Mouse (Mus musculus): Measurements from ENCODE around the gene Tubal3. TPM values are rescaled to one million over a fixed set of nuclear protein-coding genes. Genes with fewer than 3 reads are reported as not detected.

The Tubal3 gene
- total and polyA plus RNA-seq, 2 experiments from 2014 or later, result not detected

GRCm38 (mm10) chr13:3925632-3926031, 7.6 kb downstream of the Tubal3 start:
- Histone ChIP-seq H3K36me3 (replicated peaks; ENCODE audit: control insufficient read depth, insufficient read depth, low read length) (no peaks in the 10 kb centered on the region), H3K27me3 (ENCODE audit: control insufficient read depth, insufficient read depth, low read length) (no peaks in the 10 kb centered on the region), H3K4me1 (ENCODE audit: control insufficient read depth, insufficient read depth) (no peaks in the 10 kb centered on the region), H3K9me3 (replicated peaks; ENCODE audit: control insufficient read depth, low read length) (no peaks in the 10 kb centered on the region), H3K9ac (replicated peaks; ENCODE audit: low read depth, low read length) (no peak overlapping the region), H3K4me2 (ENCODE audit: low read depth, low read length) (no peak overlapping the region), H3K27ac (ENCODE audit: low read depth) (no peak overlapping the region), H3K4me3 (ENCODE audit: low read depth, low read length) (no peak overlapping the region)
- TF ChIP-seq CTCF (IDR thresholded peaks at IDR 0.05; ENCODE audit: low read depth) (no peak), EP300 (IDR thresholded peaks at IDR 0.05; ENCODE audit: low read depth) (no peak)
- no peak for ATAC-seq (ENCODE audit: insufficient read depth, low read depth)
- WGBS, result 73% methylated on average over 6 of the region's 6 CpGs
- DNase-seq (ENCODE audit: low spot score), result no peak

DNA sequence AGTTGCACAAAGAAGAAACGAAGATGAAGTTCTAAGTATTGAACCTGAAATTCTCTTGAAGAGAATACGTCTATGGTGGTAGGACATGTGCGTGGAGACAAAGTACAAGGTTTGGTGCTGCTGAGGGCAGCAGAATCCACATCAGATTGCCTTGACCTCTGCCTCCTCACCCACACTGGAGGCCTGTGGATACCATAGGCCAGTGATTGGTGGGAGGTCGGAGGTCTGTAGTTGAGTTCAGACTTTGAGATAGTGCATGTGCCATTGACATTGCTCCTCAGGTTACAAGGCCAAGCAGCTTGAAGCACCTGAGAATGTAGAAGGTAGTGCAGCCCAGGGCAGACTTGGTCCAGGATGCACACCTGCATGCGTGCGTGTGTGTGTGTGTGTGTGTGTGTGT, 8.0 kb downstream of the Tubal3 start:
- Histone ChIP-seq H3K9ac (replicated peaks; ENCODE audit: low read depth, low read length) (no peak overlapping the region), H3K4me1 (ENCODE audit: control insufficient read depth, insufficient read depth) (no peaks in the 10 kb centered on the region), H3K27me3 (ENCODE audit: control insufficient read depth, insufficient read depth, low read length) (no peaks in the 10 kb centered on the region), H3K4me2 (ENCODE audit: low read depth, low read length) (no peak overlapping the region), H3K27ac (ENCODE audit: low read depth) (no peak overlapping the region), H3K4me3 (ENCODE audit: low read depth, low read length) (no peak overlapping the region), H3K36me3 (replicated peaks; ENCODE audit: control insufficient read depth, insufficient read depth, low read length) (no peaks in the 10 kb centered on the region), H3K9me3 (replicated peaks; ENCODE audit: control insufficient read depth, low read length) (no peaks in the 10 kb centered on the region)
- WGBS, result 76% methylated on average over 6 of the region's 6 CpGs
- DNase-seq (ENCODE audit: low spot score), result no peak
- ATAC-seq (ENCODE audit: insufficient read depth, low read depth), result no peak
- TF ChIP-seq CTCF (IDR thresholded peaks at IDR 0.05; ENCODE audit: low read depth), result no peak
- TF ChIP-seq EP300 (IDR thresholded peaks at IDR 0.05; ENCODE audit: low read depth), result no peak

GRCm38 (mm10) chr13:3944699-3945098, 26.6 kb downstream of the Tubal3 start:
- WGBS, result 80% methylated on average over 7 of the region's 7 CpGs

DNA sequence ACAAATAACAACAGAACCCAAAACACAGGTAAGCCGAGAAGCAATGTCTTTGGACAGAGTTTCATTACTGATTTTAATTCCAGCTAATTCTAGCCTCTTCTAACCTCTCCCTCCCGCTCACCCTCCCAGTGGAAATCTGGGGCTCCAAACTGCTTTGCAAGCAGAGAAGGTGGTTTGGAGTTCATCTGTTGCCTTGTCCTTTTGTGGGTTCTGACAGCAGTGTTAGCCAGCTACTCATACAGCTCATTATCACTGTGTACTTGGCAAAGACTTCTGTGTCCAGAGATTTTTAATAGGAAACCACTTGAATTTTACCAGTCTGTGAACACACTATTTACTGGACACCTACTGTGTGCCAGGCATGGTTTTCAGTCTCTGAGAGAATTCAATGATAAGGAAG, 27.2 kb downstream of the Tubal3 start, which contains the start of gene Ucn3:
Gene Ucn3, minus strand, starts transcription at position 101 of the 400 bp plus-strand sequence.
- TF ChIP-seq EP300 (IDR thresholded peaks at IDR 0.05; ENCODE audit: low read depth), result no peak
- no peak for TF ChIP-seq CTCF (IDR thresholded peaks at IDR 0.05; ENCODE audit: low read depth)
- Histone ChIP-seq H3K27me3 (ENCODE audit: control insufficient read depth, insufficient read depth, low read length) (no peaks in the 10 kb centered on the region), H3K36me3 (replicated peaks; ENCODE audit: control insufficient read depth, insufficient read depth, low read length) (no peaks in the 10 kb centered on the region), H3K4me2 (ENCODE audit: low read depth, low read length) (no peak within 1 kb of the TSS), H3K27ac (ENCODE audit: low read depth) (no peak within 1 kb of the TSS), H3K4me1 (ENCODE audit: control insufficient read depth, insufficient read depth) (no peaks in the 10 kb centered on the region), H3K9ac (replicated peaks; ENCODE audit: low read depth, low read length) (no peak within 1 kb of the TSS), H3K4me3 (ENCODE audit: low read depth, low read length) (no peak within 1 kb of the TSS), H3K9me3 (replicated peaks; ENCODE audit: control insufficient read depth, low read length) (no peaks in the 10 kb centered on the region)
- ATAC-seq (ENCODE audit: insufficient read depth, low read depth), result no peak
- no peak for DNase-seq (ENCODE audit: low spot score)
- 55% methylated on average over 2 of the region's 2 CpGs for WGBS

More at GRCm38 (mm10) chr13:3944699-3945098, 26.6 kb downstream of the Tubal3 start:
- H3K9me3 ChIP-seq (replicated peaks; ENCODE audit: control insufficient read depth, low read length), result no peaks in the 10 kb centered on the region
- no peak overlapping the region for H3K27ac ChIP-seq (ENCODE audit: low read depth)
- H3K27me3 ChIP-seq (ENCODE audit: control insufficient read depth, insufficient read depth, low read length), result no peaks in the 10 kb centered on the region
- ATAC-seq (ENCODE audit: insufficient read depth, low read depth) (no peak), DNase-seq (ENCODE audit: low spot score) (no peak)
- no peak overlapping the region for H3K4me3 ChIP-seq (ENCODE audit: low read depth, low read length)
- TF ChIP-seq CTCF (IDR thresholded peaks at IDR 0.05; ENCODE audit: low read depth) (no peak), EP300 (IDR thresholded peaks at IDR 0.05; ENCODE audit: low read depth) (no peak)
- H3K4me2 ChIP-seq (ENCODE audit: low read depth, low read length), result no peak overlapping the region
- no peaks in the 10 kb centered on the region for H3K4me1 ChIP-seq (ENCODE audit: control insufficient read depth, insufficient read depth)
- H3K9ac ChIP-seq (replicated peaks; ENCODE audit: low read depth, low read length), result no peak overlapping the region
- no peaks in the 10 kb centered on the region for H3K36me3 ChIP-seq (replicated peaks; ENCODE audit: control insufficient read depth, insufficient read depth, low read length)

- Histone ChIP-seq H3K4me3 (ENCODE audit: low read depth, low read length) (no peak overlapping the region), H3K27me3 (ENCODE audit: control insufficient read depth, insufficient read depth, low read length) (no peaks in the 10 kb centered on the region), H3K4me1 (ENCODE audit: control insufficient read depth, insufficient read depth) (no peaks in the 10 kb centered on the region), H3K9ac (replicated peaks; ENCODE audit: low read depth, low read length) (no peak overlapping the region), H3K27ac (ENCODE audit: low read depth) (no peak overlapping the region), H3K9me3 (replicated peaks; ENCODE audit: control insufficient read depth, low read length) (no peaks in the 10 kb centered on the region), H3K4me2 (ENCODE audit: low read depth, low read length) (no peak overlapping the region), H3K36me3 (replicated peaks; ENCODE audit: control insufficient read depth, insufficient read depth, low read length) (no peaks in the 10 kb centered on the region)
- ATAC-seq (ENCODE audit: insufficient read depth, low read depth) (no peak), DNase-seq (ENCODE audit: low spot score) (no peak)
- TF ChIP-seq CTCF (IDR thresholded peaks at IDR 0.05; ENCODE audit: low read depth) (no peak), EP300 (IDR thresholded peaks at IDR 0.05; ENCODE audit: low read depth) (no peak)
- 71% methylated on average over 4 of the region's 4 CpGs for WGBS
These were observed 29.2 kb downstream of the Tubal3 start for GRCm38 (mm10) chr13:3947267-3947666.

GRCm38 (mm10) chr13:3949477-3949876, 31.4 kb downstream of the Tubal3 start:
- no peak overlapping the region for H3K4me2 ChIP-seq (ENCODE audit: low read depth, low read length)
- TF ChIP-seq EP300 (IDR thresholded peaks at IDR 0.05; ENCODE audit: low read depth), result no peak
- TF ChIP-seq CTCF (IDR thresholded peaks at IDR 0.05; ENCODE audit: low read depth), result no peak
- WGBS, result 83% methylated on average over 4 of the region's 4 CpGs
- H3K27me3 ChIP-seq (ENCODE audit: control insufficient read depth, insufficient read depth, low read length), result no peaks in the 10 kb centered on the region
- no peak for ATAC-seq (ENCODE audit: insufficient read depth, low read depth)
- no peaks in the 10 kb centered on the region for H3K36me3 ChIP-seq (replicated peaks; ENCODE audit: control insufficient read depth, insufficient read depth, low read length)
- no peak for DNase-seq (ENCODE audit: low spot score)
- H3K27ac ChIP-seq (ENCODE audit: low read depth), result no peak overlapping the region
- H3K9ac ChIP-seq (replicated peaks; ENCODE audit: low read depth, low read length), result no peak overlapping the region
- H3K4me3 ChIP-seq (ENCODE audit: low read depth, low read length), result no peak overlapping the region
- no peaks in the 10 kb centered on the region for H3K9me3 ChIP-seq (replicated peaks; ENCODE audit: control insufficient read depth, low read length)
- H3K4me1 ChIP-seq (ENCODE audit: control insufficient read depth, insufficient read depth), result no peaks in the 10 kb centered on the region

All from heart, postnatal 0 days (tissue).